In the genomic region with DNA sequence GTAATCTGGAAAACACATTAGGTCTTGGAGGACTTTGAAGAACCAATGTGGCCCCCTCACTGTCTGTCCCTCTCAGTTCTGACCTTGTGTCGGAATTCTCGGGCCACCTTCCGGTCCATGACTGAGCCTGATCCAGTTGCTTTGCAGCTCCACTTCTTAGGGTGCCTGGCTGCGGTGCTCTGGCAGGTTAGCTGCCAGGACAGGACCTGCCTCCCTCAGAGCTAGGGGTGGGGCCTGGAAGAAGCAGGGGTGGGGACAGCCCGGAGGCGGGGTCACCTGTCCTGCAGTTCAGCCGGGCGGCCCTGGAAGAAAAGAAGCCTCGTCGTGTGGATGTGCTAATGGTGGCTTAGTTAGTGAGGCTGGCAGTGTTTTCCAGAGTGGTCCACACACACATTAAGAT, we compare ENCODE assay signal across 14 mouse cellular contexts. TPM values are rescaled to one million over a fixed set of nuclear protein-coding genes. Genes with fewer than 3 reads are reported as not detected.
DNase-seq lines count a peak whose midpoint lies in the region; ATAC-seq lines count a peak whose summit lies in the region.
"Had no signal": no experiment of that assay in that cellular context is flagged by ENCODE, and none has a peak within 500 bp of the region (broad histone marks: within the 10 kb centered on the region; RNA-seq: fewer than 3 reads in every experiment).

A gene (minus strand): TSS at position 158 of the 400 bp plus-strand sequence.

- ATAC-seq in hindbrain, embryonic 14.5 days (ENCODE audit: low FRiP score): no peak
- no peak for ATAC-seq in embryonic facial prominence, embryonic 14.5 days (ENCODE audit: low read depth)
- ATAC-seq in limb, embryonic 11.5 days (ENCODE audit: insufficient number of reproducible peaks, low FRiP score, low TSS enrichment, low read depth): no peak
- no peak for ATAC-seq in granulocyte monocyte progenitor cell, adult 5-6 weeks (replicated peaks; ENCODE audit: poor library complexity, severe bottlenecking)
- ATAC-seq: hindbrain, embryonic 16.5 days had no signal

- no peak within 1 kb of the TSS for H3K9ac ChIP-seq in hindbrain, embryonic 14.5 days
- no peak within 1 kb of the TSS for H3K9ac ChIP-seq in embryonic facial prominence, embryonic 14.5 days (ENCODE audit: low read depth, low read length)
- no peak within 1 kb of the TSS for H3K9ac ChIP-seq in limb, embryonic 11.5 days (ENCODE audit: low read length)
- H3K9ac ChIP-seq: embryonic facial prominence, embryonic 13.5 days had no signal

- peaks cover 36% of the 10 kb centered on the region for H3K4me1 ChIP-seq in hindbrain, embryonic 10.5 days (replicated peaks)
- no peaks in the 10 kb centered on the region for H3K4me1 ChIP-seq in hindbrain, embryonic 14.5 days (replicated peaks; ENCODE audit: control insufficient read depth, insufficient read depth, low read length)
- no peaks in the 10 kb centered on the region for H3K4me1 ChIP-seq in embryonic facial prominence, embryonic 14.5 days (ENCODE audit: control insufficient read depth, insufficient read depth, low read length)
- peaks cover 4% of the 10 kb centered on the region; the same call in 1 of the 2 replicates for H3K4me1 ChIP-seq in limb, embryonic 11.5 days (ENCODE audit: control insufficient read depth, insufficient read depth, low read length)

- H3K27ac ChIP-seq in hindbrain, embryonic 10.5 days: peak within 1 kb of the TSS; percentile 66; the same call in 1 of the 2 replicates
- no peak within 1 kb of the TSS for H3K27ac ChIP-seq in hindbrain, embryonic 14.5 days
- no peak within 1 kb of the TSS for H3K27ac ChIP-seq in embryonic facial prominence, embryonic 14.5 days (replicated peaks; ENCODE audit: low read depth, low read length)
- no peak within 1 kb of the TSS for H3K27ac ChIP-seq in limb, embryonic 11.5 days (replicated peaks; ENCODE audit: low read depth, low read length)
- H3K27ac ChIP-seq: embryonic facial prominence, embryonic 13.5 days; midbrain, embryonic 10.5 days had no signal

- H3K36me3 ChIP-seq in hindbrain, embryonic 10.5 days: no peaks in the 10 kb centered on the region
- H3K36me3 ChIP-seq in hindbrain, embryonic 14.5 days (replicated peaks; ENCODE audit: control insufficient read depth, insufficient read depth): no peaks in the 10 kb centered on the region
- no peaks in the 10 kb centered on the region for H3K36me3 ChIP-seq in embryonic facial prominence, embryonic 14.5 days (ENCODE audit: control insufficient read depth, insufficient read depth, low read length)
- no peaks in the 10 kb centered on the region for H3K36me3 ChIP-seq in limb, embryonic 11.5 days (ENCODE audit: control insufficient read depth, insufficient read depth, low read length)
- H3K36me3 ChIP-seq: embryonic facial prominence, embryonic 13.5 days; midbrain, embryonic 10.5 days had no signal

- H3K9me3 ChIP-seq in hindbrain, embryonic 10.5 days: no peaks in the 10 kb centered on the region
- no peaks in the 10 kb centered on the region for H3K9me3 ChIP-seq in hindbrain, embryonic 14.5 days (ENCODE audit: control insufficient read depth, low read length)
- no peaks in the 10 kb centered on the region for H3K9me3 ChIP-seq in embryonic facial prominence, embryonic 14.5 days (ENCODE audit: control insufficient read depth, low read length)
- H3K9me3 ChIP-seq in limb, embryonic 11.5 days (ENCODE audit: control insufficient read depth, low read length): no peaks in the 10 kb centered on the region
- H3K9me3 ChIP-seq: embryonic facial prominence, embryonic 13.5 days; midbrain, embryonic 10.5 days had no signal

- H3K27me3 ChIP-seq in hindbrain, embryonic 10.5 days (ENCODE audit: insufficient read depth, poor library complexity, severe bottlenecking): peaks cover 14% of the 10 kb centered on the region; the same call in 1 of the 2 replicates
- no peaks in the 10 kb centered on the region for H3K27me3 ChIP-seq in hindbrain, embryonic 14.5 days (ENCODE audit: control insufficient read depth, insufficient read depth, low read length)
- H3K27me3 ChIP-seq in embryonic facial prominence, embryonic 14.5 days (replicated peaks; ENCODE audit: control insufficient read depth, insufficient read depth, low read length): no peaks in the 10 kb centered on the region
- H3K27me3 ChIP-seq in limb, embryonic 11.5 days (ENCODE audit: control insufficient read depth, insufficient read depth, low read length): no peaks in the 10 kb centered on the region
- H3K27me3 ChIP-seq: embryonic facial prominence, embryonic 13.5 days had no signal

- no peak within 1 kb of the TSS for H3K4me2 ChIP-seq in hindbrain, embryonic 14.5 days (replicated peaks)
- H3K4me2 ChIP-seq in embryonic facial prominence, embryonic 14.5 days (ENCODE audit: low read depth, low read length): no peak within 1 kb of the TSS
- no peak within 1 kb of the TSS for H3K4me2 ChIP-seq in limb, embryonic 11.5 days (ENCODE audit: low read depth, severe bottlenecking)
- H3K4me2 ChIP-seq: embryonic facial prominence, embryonic 13.5 days had no signal

- DNase-seq in hindbrain, embryonic 10.5 days (ENCODE audit: low spot score): no peak
- no peak for DNase-seq in hindbrain, embryonic 14.5 days (ENCODE audit: low spot score)
- peak; percentile 13 for DNase-seq in embryonic facial prominence, embryonic 14.5 days (ENCODE audit: low spot score)
- peak; percentile 79 for DNase-seq in kidney, adult 18-20 months
- peak; percentile 39 for DNase-seq in limb, embryonic 11.5 days (ENCODE audit: low spot score)
- no peak for DNase-seq in urinary bladder, postnatal 14 days (ENCODE audit: low spot score)
- DNase-seq in spleen, adult 18-20 months: no peak
- DNase-seq: thymus, postnatal 36 days had no signal

- no peak within 1 kb of the TSS for H3K4me3 ChIP-seq in hindbrain, embryonic 10.5 days
- H3K4me3 ChIP-seq in hindbrain, embryonic 14.5 days (replicated peaks; ENCODE audit: low read length): no peak within 1 kb of the TSS
- H3K4me3 ChIP-seq in embryonic facial prominence, embryonic 14.5 days (ENCODE audit: low read depth, low read length): no peak within 1 kb of the TSS
- H3K4me3 ChIP-seq in limb, embryonic 11.5 days (ENCODE audit: low read depth, low read length): no peak within 1 kb of the TSS
- H3K4me3 ChIP-seq: embryonic facial prominence, embryonic 13.5 days; midbrain, embryonic 10.5 days had no signal

- 23% methylated on average over 10 of the region's 10 CpGs for WGBS in hindbrain, embryonic 10.5 days
- 30% methylated on average over 10 of the region's 10 CpGs for WGBS in hindbrain, embryonic 14.5 days
- 25% methylated on average over 10 of the region's 10 CpGs for WGBS in embryonic facial prominence, embryonic 14.5 days
- 17% methylated on average over 10 of the region's 10 CpGs for WGBS in limb, embryonic 11.5 days

RNA-seq across cellular contexts. Expression of the gene that starts here (rescaled TPM):
- polyA plus RNA-seq in hindbrain, embryonic 10.5 days (2016; fragmentation: Nextera tagmentation; extraction: Ambion mirVana): 3.3 and 4.7 TPM in 2 replicates
- polyA plus RNA-seq in hindbrain, embryonic 14.5 days (2014; fragmentation: Nextera tagmentation; extraction: Ambion mirVana): 1.2 and 1.8 TPM in 2 replicates
- polyA plus RNA-seq in embryonic facial prominence, embryonic 14.5 days (2014; fragmentation: Nextera tagmentation; extraction: Ambion mirVana): 0.68 and 1.1 TPM in 2 replicates
- polyA plus RNA-seq in limb, embryonic 11.5 days (2014; fragmentation: Nextera tagmentation; extraction: Ambion mirVana): 3.4 and 3.6 TPM in 2 replicates
- total RNA-seq in granulocyte monocyte progenitor cell, adult 5-6 weeks (2014; fragmentation: Nextera tagmentation): not detected in 2 replicates
- not detected in 2 replicates for total RNA-seq in granulocyte monocyte progenitor cell, adult 5-6 weeks (2017)
- total RNA-seq: liver, adult 2 months had no signal
- polyA plus RNA-seq: liver, adult 2 months; spleen, adult 2 months had no signal

Comparison
In these comparisons a context has a peak if more than half of its experiments do, and no peak if none do; other contexts are left out.
1. DNase-seq: peak in embryonic facial prominence, embryonic 14.5 days (single experiment), kidney, adult 18-20 months (single experiment) and limb, embryonic 11.5 days (single experiment); none in hindbrain, embryonic 10.5 days (single experiment), hindbrain, embryonic 14.5 days (single experiment), urinary bladder, postnatal 14 days (single experiment) and spleen, adult 18-20 months (0 of 2).